Mouse (Mus musculus) kidney, postnatal 36 days (tissue): ENCODE data around the gene Rad54l2.

Experiments used
- DNase-seq, 2 experiments: peaks; one replicate each; pipeline ENCODE4 v3.0.0; 2021 to 2022; ENCODE audit warnings: mixed read lengths in 2 of 2

Gene Rad54l2

GRCm38 (mm10) chr9:106673860-106674259, 115.1 kb downstream of the Rad54l2 start:
- DNase-seq, result no peak

GRCm38 (mm10) chr9:106664856-106665255, 124.1 kb downstream of the Rad54l2 start:
- DNase-seq, result no peak

GRCm38 (mm10) chr9:106664433-106664832, 124.6 kb downstream of the Rad54l2 start:
- no peak for DNase-seq

- DNase-seq, result no peak
These were observed 125.8 kb downstream of the Rad54l2 start for GRCm38 (mm10) chr9:106663200-106663599.

- DNase-seq, result no peak
These were observed 129.1 kb downstream of the Rad54l2 start for GRCm38 (mm10) chr9:106659935-106660334.

GRCm38 (mm10) chr9:106659441-106659840, 129.6 kb downstream of the Rad54l2 start:
- DNase-seq, result no peak

- DNase-seq, result no peak
These were observed 131.4 kb downstream of the Rad54l2 start for GRCm38 (mm10) chr9:106657592-106657991.

- no peak for DNase-seq
These were observed 132.2 kb downstream of the Rad54l2 start for GRCm38 (mm10) chr9:106656820-106657219.

GRCm38 (mm10) chr9:106655884-106656720, 132.9 kb downstream of the Rad54l2 start, which contains the start of gene Grm2:
Grm2 (minus strand) TSS chr9:106656082.
- DNase-seq, result peak; percentile 49 to 87

GRCm38 (mm10) chr9:106652720-106653119, 136.3 kb downstream of the Rad54l2 start:
- no peak for DNase-seq

GRCm38 (mm10) chr9:106647226-106647625, 141.8 kb downstream of the Rad54l2 start:
- DNase-seq, result no peak

GRCm38 (mm10) chr9:106645684-106646271, 143.2 kb downstream of the Rad54l2 start:
- DNase-seq, result no peak

GRCm38 (mm10) chr9:106643787-106644186, 145.2 kb downstream of the Rad54l2 start:
- no peak for DNase-seq

GRCm38 (mm10) chr9:106643128-106643527, 145.9 kb downstream of the Rad54l2 start:
- peak; percentile 65 to 89 for DNase-seq

- DNase-seq, result no peak
These were observed 147.6 kb downstream of the Rad54l2 start for GRCm38 (mm10) chr9:106641346-106641745.

- DNase-seq, result no peak
These were observed 150.8 kb downstream of the Rad54l2 start for GRCm38 (mm10) chr9:106638154-106638553.
